Comparison of ENCODE assay signal across 10 mouse cellular contexts in the genomic region with DNA sequence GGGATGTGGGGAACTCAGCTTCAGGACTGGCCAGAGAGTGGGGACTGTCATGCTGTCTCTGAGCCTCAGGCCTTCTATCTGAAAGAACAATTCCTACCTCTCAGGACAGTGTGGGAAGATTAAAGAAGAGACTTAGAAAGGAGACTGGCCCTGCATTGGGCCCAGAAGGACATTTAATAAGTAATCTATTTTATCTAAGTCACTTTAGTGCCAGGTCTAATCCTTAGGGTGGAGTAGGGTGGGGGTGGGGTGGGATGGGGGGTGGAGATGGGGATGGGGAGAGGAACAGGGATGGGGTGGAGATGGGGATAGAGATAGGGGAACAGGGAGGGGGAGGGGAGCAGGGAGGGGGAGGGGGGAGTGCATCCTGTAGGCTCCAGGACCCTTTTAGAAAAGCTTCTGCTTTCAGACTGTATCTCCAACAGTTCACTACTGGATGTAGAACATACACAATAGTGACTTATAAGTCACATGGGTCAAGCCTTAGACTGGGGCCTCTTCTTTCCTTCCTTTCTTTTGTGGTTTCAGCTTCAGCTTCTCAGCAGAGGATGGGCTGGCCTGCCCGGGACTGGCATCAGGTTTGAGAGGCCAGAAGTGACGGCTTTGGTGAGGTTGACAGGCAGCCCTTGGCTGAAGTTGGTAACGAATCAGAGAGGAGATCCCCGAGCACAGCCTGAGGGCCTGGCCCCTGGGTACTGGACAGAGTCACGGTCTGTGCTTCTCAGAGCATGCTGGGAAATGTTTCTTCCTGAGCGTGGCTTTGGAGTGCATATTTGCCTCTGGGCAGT.
DNase-seq lines count a peak whose midpoint lies in the region; ATAC-seq lines count a peak whose summit lies in the region.
"Had no signal": no experiment of that assay in that cellular context is flagged by ENCODE, and none has a peak within 500 bp of the region (broad histone marks: within the 10 kb centered on the region; RNA-seq: fewer than 3 reads in every experiment).

No protein-coding gene starts in this region.

- WGBS in embryonic facial prominence, embryonic 11.5 days = 42% methylated on average over 6 of the region's 6 CpGs
- 28% methylated on average over 6 of the region's 6 CpGs for WGBS in embryonic facial prominence, embryonic 10.5 days
- 30% methylated on average over 6 of the region's 6 CpGs for WGBS in intestine, embryonic 16.5 days

- H3K4me2 ChIP-seq in embryonic facial prominence, embryonic 11.5 days (ENCODE audit: low read depth, low read length) = no peak overlapping the region
- H3K4me2 ChIP-seq in intestine, embryonic 16.5 days (ENCODE audit: low read depth, low read length) = peak overlapping the region; percentile 16; the same call in 1 of the 2 replicates
- H3K4me2 ChIP-seq: heart, embryonic 15.5 days had no signal

- H3K9ac ChIP-seq in embryonic facial prominence, embryonic 11.5 days (replicated peaks; ENCODE audit: low read length) = no peak overlapping the region
- no peak overlapping the region for H3K9ac ChIP-seq in intestine, embryonic 16.5 days (ENCODE audit: low read depth, low read length)
- H3K9ac ChIP-seq: heart, embryonic 15.5 days had no signal

- DNase-seq in embryonic facial prominence, embryonic 11.5 days (ENCODE audit: low spot score) = no peak
- no peak for DNase-seq in embryonic facial prominence, embryonic 10.5 days (ENCODE audit: low spot score)
- DNase-seq in lung, postnatal 4 days = peak; percentile 9 to 31
- DNase-seq in lung, postnatal 36 days = no peak
- DNase-seq in naive thymus-derived CD4-positive, alpha-beta T cell, adult 2 months (ENCODE audit: low read depth) = peak; percentile 14
- DNase-seq in layer of hippocampus, adult 9-11 months = no peak
- DNase-seq in cerebellum, adult 9-11 months = no peak
- DNase-seq: cerebellum, postnatal 25 days had no signal

- no peaks in the 10 kb centered on the region for H3K27me3 ChIP-seq in embryonic facial prominence, embryonic 11.5 days (ENCODE audit: control insufficient read depth, insufficient read depth, low read length)
- H3K27me3 ChIP-seq in embryonic facial prominence, embryonic 10.5 days (replicated peaks; ENCODE audit: low read depth, poor library complexity, severe bottlenecking) = no peaks in the 10 kb centered on the region
- H3K27me3 ChIP-seq in intestine, embryonic 16.5 days (replicated peaks; ENCODE audit: control insufficient read depth, insufficient read depth, low read length) = 0 out of 2 replicates have a peak, but pooled peaks cover 3% of the 10 kb centered on the region

- no peaks in the 10 kb centered on the region for H3K4me1 ChIP-seq in embryonic facial prominence, embryonic 11.5 days (ENCODE audit: control insufficient read depth, insufficient read depth, low read length)
- H3K4me1 ChIP-seq in embryonic facial prominence, embryonic 10.5 days = peaks cover 28% of the 10 kb centered on the region
- peaks cover 8% of the 10 kb centered on the region for H3K4me1 ChIP-seq in intestine, embryonic 16.5 days (ENCODE audit: control insufficient read depth, insufficient read depth, low read length)
- H3K4me1 ChIP-seq: heart, embryonic 15.5 days had no signal

- no peaks in the 10 kb centered on the region for H3K9me3 ChIP-seq in embryonic facial prominence, embryonic 11.5 days (replicated peaks; ENCODE audit: control insufficient read depth, low read length)
- H3K9me3 ChIP-seq in embryonic facial prominence, embryonic 10.5 days = no peaks in the 10 kb centered on the region
- no peaks in the 10 kb centered on the region for H3K9me3 ChIP-seq in intestine, embryonic 16.5 days (ENCODE audit: control insufficient read depth, low read length)
- H3K9me3 ChIP-seq: heart, embryonic 15.5 days had no signal

- no peaks in the 10 kb centered on the region for H3K36me3 ChIP-seq in embryonic facial prominence, embryonic 11.5 days (replicated peaks; ENCODE audit: control insufficient read depth, insufficient read depth, low read depth, low read length)
- H3K36me3 ChIP-seq in embryonic facial prominence, embryonic 10.5 days (replicated peaks) = no peaks in the 10 kb centered on the region
- H3K36me3 ChIP-seq in intestine, embryonic 16.5 days (ENCODE audit: control insufficient read depth, insufficient read depth, low read length) = no peaks in the 10 kb centered on the region
- H3K36me3 ChIP-seq: heart, embryonic 15.5 days had no signal

- no peak overlapping the region for H3K27ac ChIP-seq in embryonic facial prominence, embryonic 11.5 days (replicated peaks; ENCODE audit: low read depth, low read length)
- no peak overlapping the region for H3K27ac ChIP-seq in embryonic facial prominence, embryonic 10.5 days (replicated peaks)
- peak overlapping the region; percentile 18; the same call in 1 of the 2 replicates for H3K27ac ChIP-seq in intestine, embryonic 16.5 days (ENCODE audit: low read length)
- H3K27ac ChIP-seq: heart, embryonic 15.5 days had no signal

- H3K4me3 ChIP-seq in embryonic facial prominence, embryonic 11.5 days (ENCODE audit: low read depth, low read length) = no peak overlapping the region
- no peak overlapping the region for H3K4me3 ChIP-seq in embryonic facial prominence, embryonic 10.5 days
- H3K4me3 ChIP-seq in intestine, embryonic 16.5 days (ENCODE audit: low read length) = no peak overlapping the region
- H3K4me3 ChIP-seq: heart, embryonic 15.5 days had no signal

- 0 out of 2 replicates have a peak, but pooled peaks have one; percentile 7 for ATAC-seq in embryonic facial prominence, embryonic 11.5 days (replicated peaks; ENCODE audit: insufficient number of reproducible peaks, low FRiP score, low TSS enrichment, low read depth)
- ATAC-seq in intestine, embryonic 16.5 days = peak; percentile 78

Comparison
In these comparisons a context has a peak if more than half of its experiments do, and no peak if none do; other contexts are left out.
1. DNase-seq: peak in lung, postnatal 4 days (2 of 2) and naive thymus-derived CD4-positive, alpha-beta T cell, adult 2 months (single experiment); none in embryonic facial prominence, embryonic 11.5 days (single experiment), embryonic facial prominence, embryonic 10.5 days (single experiment), lung, postnatal 36 days (single experiment), layer of hippocampus, adult 9-11 months (single experiment) and cerebellum, adult 9-11 months (single experiment).